Mouse (Mus musculus): ENCODE data around the gene 4933405O20Rik.

Gene 4933405O20Rik

DNA sequence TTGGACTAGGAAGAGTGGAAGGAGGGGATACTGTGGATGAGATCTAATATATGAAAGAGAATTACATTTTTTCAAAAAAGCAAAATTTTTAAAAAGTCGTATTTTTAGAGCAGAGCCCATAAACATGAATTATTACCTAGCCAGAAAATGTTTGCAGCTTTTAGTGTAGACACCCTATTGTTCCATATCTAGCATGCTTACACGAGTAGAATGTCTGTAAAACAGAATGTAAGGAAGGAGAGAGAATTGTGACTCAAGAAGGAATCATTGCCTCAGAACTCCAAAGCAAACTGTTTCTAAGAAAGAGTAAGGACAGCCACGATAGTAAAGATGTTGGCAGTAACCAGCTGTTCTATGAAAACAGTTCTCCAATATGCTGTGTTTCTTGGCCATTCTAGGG is at the start of gene 4933405O20Rik:
Gene 4933405O20Rik (plus strand): TSS at position 301 of the 400 bp plus-strand sequence.
- DNase-seq (ENCODE audit: low spot score), result no peak

DNA sequence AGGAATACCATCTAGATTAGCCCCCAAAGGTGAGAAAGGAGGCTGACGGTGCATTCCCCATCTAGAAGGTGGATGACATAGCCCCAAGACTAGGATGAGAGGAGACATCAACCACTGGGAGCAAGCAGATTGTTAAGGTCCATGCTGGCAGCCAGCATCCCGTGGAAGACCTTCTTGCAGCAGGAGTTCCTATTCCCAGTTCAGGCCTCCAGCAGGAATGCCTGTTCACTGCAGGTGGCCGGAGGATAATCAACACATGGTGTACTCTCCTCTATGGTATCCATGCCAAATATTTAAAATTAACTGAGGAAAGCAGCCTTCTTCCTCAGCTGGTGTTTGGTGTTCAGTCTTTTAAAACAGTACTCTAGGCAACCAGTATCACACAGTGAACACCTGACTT is 49.4 kb upstream of the 4933405O20Rik start:
- DNase-seq (ENCODE audit: low spot score), result no peak

DNA sequence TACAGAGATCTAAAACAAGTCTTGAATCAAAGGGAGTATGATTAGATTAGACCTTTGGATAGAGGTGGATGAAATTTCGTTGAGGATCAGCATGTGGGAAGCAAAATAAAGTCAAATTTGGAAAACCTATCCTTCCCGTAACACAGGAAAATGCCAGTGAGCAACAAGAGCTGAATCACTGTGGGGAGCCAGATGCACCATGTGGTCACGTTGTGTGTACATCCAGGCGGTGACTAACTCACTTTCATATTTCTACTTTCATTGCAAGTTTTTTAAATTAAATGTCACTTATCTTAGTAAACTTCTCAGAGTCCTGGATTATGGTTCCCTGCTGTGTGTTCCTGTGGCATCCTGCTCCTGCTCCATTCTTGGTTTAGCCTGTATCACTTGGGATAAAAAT is 47.6 kb upstream of the 4933405O20Rik start:
- no peak for DNase-seq (ENCODE audit: low spot score)

GRCm38 (mm10) chr7:50562708-50563107 is 36.3 kb upstream of the 4933405O20Rik start:
- no peak for DNase-seq (ENCODE audit: low spot score)

- no peak for DNase-seq (ENCODE audit: low spot score)
These were observed 25.1 kb upstream of the 4933405O20Rik start for GRCm38 (mm10) chr7:50573841-50574240.

GRCm38 (mm10) chr7:50588642-50589424 is 10.2 kb upstream of the 4933405O20Rik start:
- DNase-seq (ENCODE audit: low spot score), result no peak

- DNase-seq (ENCODE audit: low spot score), result no peak
These were observed 15.1 kb downstream of the 4933405O20Rik start for GRCm38 (mm10) chr7:50614101-50614500.

DNA sequence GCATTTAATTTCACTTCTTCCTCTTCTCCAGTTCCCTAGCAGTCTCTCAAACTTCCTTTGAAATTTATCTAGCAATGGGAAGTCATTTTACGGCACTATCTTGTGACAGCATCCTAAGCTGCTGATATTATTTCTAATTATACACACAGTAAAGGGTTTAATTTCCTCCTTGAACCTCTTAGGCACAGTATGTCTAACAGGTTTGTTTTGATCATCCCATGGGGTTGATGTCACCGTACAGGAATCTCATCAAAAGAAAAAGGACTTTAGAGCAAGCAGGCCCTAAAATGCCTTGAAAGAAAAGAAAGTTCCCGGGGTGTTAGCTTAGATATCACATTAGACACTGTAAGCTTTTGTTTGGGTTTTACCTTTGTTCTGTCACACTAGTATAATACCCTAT is 30.2 kb downstream of the 4933405O20Rik start:
- DNase-seq (ENCODE audit: low spot score), result no peak

DNA sequence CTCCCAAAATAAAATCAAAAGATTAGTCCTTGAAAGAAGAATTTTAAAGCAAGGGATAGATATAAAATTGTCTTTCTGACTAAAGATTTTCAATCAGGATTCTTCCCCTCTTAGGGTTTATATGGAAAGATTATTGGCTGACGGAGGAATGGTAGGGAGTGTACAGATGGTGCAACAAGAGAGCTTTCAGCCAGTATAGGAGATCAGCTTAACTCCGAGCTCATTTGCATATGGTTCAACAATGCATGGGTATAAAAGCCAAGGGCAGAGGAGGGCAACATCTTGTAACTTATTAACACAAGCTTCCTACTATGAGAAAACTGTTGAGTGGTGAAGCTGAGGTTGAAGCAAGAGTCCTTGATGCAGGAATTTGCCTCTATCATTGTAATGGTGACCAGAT is 34.2 kb downstream of the 4933405O20Rik start:
- DNase-seq (ENCODE audit: low spot score), result no peak
